Comparison of ENCODE assay signal across 25 mouse cellular contexts in genomic region chr1:133280537-133280936, GRCm38 (mm10). TPM values are rescaled to one million over a fixed set of nuclear protein-coding genes. Genes with fewer than 3 reads are reported as not detected.
"Had no signal": no experiment of that assay in that cellular context is flagged by ENCODE, and none has a peak within 500 bp of the region (broad histone marks: within the 10 kb centered on the region; RNA-seq: fewer than 3 reads in every experiment).

No protein-coding gene starts in this region.

- H3K4me3 ChIP-seq: neural tube, embryonic 13.5 days; neural tube, embryonic 15.5 days; stomach, embryonic 15.5 days had no signal

- DNase-seq: retina, postnatal 1 day; right cerebral cortex, adult 18-20 months; right cerebral cortex, postnatal 14 days; right cerebral cortex, postnatal 25 days; right cerebral cortex, postnatal 4 days; spleen, adult 18-20 months; thymus, adult 18-20 months; thymus, adult 2 months; thymus, postnatal 14 days; thymus, postnatal 25 days; thymus, postnatal 36 days; thymus, postnatal 4 days had no signal

- H3K27ac ChIP-seq: neural tube, embryonic 13.5 days; neural tube, embryonic 15.5 days; stomach, embryonic 15.5 days; stomach, postnatal 0 days had no signal

- H3K9me3 ChIP-seq: neural tube, embryonic 13.5 days; neural tube, embryonic 15.5 days; stomach, embryonic 15.5 days had no signal

- H3K4me1 ChIP-seq: stomach, embryonic 15.5 days had no signal

- H3K27me3 ChIP-seq: neural tube, embryonic 13.5 days; neural tube, embryonic 15.5 days; stomach, embryonic 15.5 days had no signal

- H3K9ac ChIP-seq: neural tube, embryonic 13.5 days; neural tube, embryonic 15.5 days; stomach, embryonic 15.5 days had no signal

- H3K4me2 ChIP-seq: neural tube, embryonic 13.5 days; neural tube, embryonic 15.5 days; stomach, embryonic 15.5 days had no signal

RNA-seq across cellular contexts. Expression of gene Golt1a, which starts 29.1 kb away (rescaled TPM):
- total RNA-seq: neutrophil, adult 5-6 weeks had no signal
- polyA plus RNA-seq: neural tube, embryonic 13.5 days; neural tube, embryonic 14.5 days; neural tube, embryonic 15.5 days; spleen, adult 2 months; testis, adult 2 months; thymus, postnatal 0 days had no signal

RNA-seq across cellular contexts. Expression of gene Kiss1, which starts 41.1 kb away (rescaled TPM):
- total RNA-seq: neutrophil, adult 5-6 weeks had no signal
- polyA plus RNA-seq: neural tube, embryonic 13.5 days; neural tube, embryonic 14.5 days; neural tube, embryonic 15.5 days; small intestine, adult 2 months; spleen, adult 2 months; stomach, embryonic 14.5 days; stomach, embryonic 15.5 days; stomach, embryonic 16.5 days; stomach, postnatal 0 days; thymus, adult 2 months; urinary bladder, adult 2 months had no signal
